Mouse (Mus musculus) heart, adult 2 months (tissue): Measurements from ENCODE around the gene Tmem269. TPM values are rescaled to one million over a fixed set of nuclear protein-coding genes. Genes with fewer than 3 reads are reported as not detected.

Source experiments
- DNase-seq, 2 experiments: peaks; one replicate each; pipeline ENCODE4 v3.0.0; 2021
- H3K27ac ChIP-seq: fragments of 200-600 bp; 2 replicates; pipeline ENCODE4 v1.8.1; 2022
- H3K27me3 ChIP-seq: fragments of 200-500 bp; 2 replicates; pipeline ENCODE4 v1.6.1; 2012; ENCODE audit warnings: mild to moderate bottlenecking, low read length, inconsistent platforms, mixed read lengths; ENCODE audit not compliant: control insufficient read depth, insufficient read depth
- H3K36me3 ChIP-seq: fragments of 200-500 bp; 2 replicates; pipeline ENCODE4 v1.6.1; 2012; ENCODE audit warnings: low read length, inconsistent platforms; ENCODE audit not compliant: control insufficient read depth, insufficient read depth
- H3K4me1 ChIP-seq: fragments of 200-500 bp; 2 replicates; pipeline ENCODE4 v1.6.1; 2011; ENCODE audit warnings: low read length; ENCODE audit not compliant: control insufficient read depth, insufficient read depth
- H3K4me3 ChIP-seq: fragments of 200-600 bp; 2 replicates; pipeline ENCODE4 v1.8.1; 2022
- H3K79me2 ChIP-seq: fragments of 200-500 bp; replicated peaks from 2 replicates; pipeline ENCODE4 v1.6.1; 2012; ENCODE audit warnings: mild to moderate bottlenecking, inconsistent platforms, low read length, moderate library complexity, mixed read lengths; ENCODE audit not compliant: control insufficient read depth, insufficient read depth
- H3K9ac ChIP-seq: fragments of 200-500 bp; 2 replicates; pipeline ENCODE4 v1.6.1; 2012; ENCODE audit warnings: low read depth, mild to moderate bottlenecking, control low read depth, inconsistent platforms, low read length, mixed read lengths
- CTCF ChIP-seq: fragments of 200-600 bp; IDR thresholded peaks from 2 replicates; pipeline ENCODE4 v1.8.1; 2022; ENCODE audit warnings: antibody characterized with exemption, mild to moderate bottlenecking, moderate library complexity
- EP300 ChIP-seq: fragments of 200-500 bp; IDR thresholded peaks from 2 replicates; pipeline ENCODE4 v1.6.1; 2011; ENCODE audit warnings: low read depth, low read length, control low read depth; ENCODE audit not compliant: insufficient read depth
- POLR2A ChIP-seq: fragments of 200-500 bp; IDR thresholded peaks from 2 replicates; pipeline ENCODE4 v1.6.1; 2011; ENCODE audit warnings: mild to moderate bottlenecking, low read depth, low read length, control low read depth; ENCODE audit not compliant: insufficient read depth
- WGBS: fragments of 180-500 bp; shearing (Covaris S2); methylation state at CpG from one replicate; pipeline ENCODE4 v1.1.7; 2018; 5-methylcytosine and 5-hydroxymethylcytosine counted together
- intact Hi-C: fragments of 180-260 bp; cut with DNase I; formaldehyde crosslinking; loops from one replicate; pipeline ENCODE4 v1.15.1; 2025
- polyA plus RNA-seq: library from polyadenylated mRNA; depleted of rRNA; stranded (reverse); fragments of >200 nt; gene quantifications from 2 replicates; pipeline ENCODE4 v1.2.3, GENCODE M21; 2012
- total RNA-seq, 2 experiments: library from RNA; stranded (reverse); gene quantifications; 2 replicates each; pipeline ENCODE4 v1.2.3; 2021

Tmem269 gene
- total and polyA plus RNA-seq, 3 experiments = 0.16 TPM; not detected in 2

DNA sequence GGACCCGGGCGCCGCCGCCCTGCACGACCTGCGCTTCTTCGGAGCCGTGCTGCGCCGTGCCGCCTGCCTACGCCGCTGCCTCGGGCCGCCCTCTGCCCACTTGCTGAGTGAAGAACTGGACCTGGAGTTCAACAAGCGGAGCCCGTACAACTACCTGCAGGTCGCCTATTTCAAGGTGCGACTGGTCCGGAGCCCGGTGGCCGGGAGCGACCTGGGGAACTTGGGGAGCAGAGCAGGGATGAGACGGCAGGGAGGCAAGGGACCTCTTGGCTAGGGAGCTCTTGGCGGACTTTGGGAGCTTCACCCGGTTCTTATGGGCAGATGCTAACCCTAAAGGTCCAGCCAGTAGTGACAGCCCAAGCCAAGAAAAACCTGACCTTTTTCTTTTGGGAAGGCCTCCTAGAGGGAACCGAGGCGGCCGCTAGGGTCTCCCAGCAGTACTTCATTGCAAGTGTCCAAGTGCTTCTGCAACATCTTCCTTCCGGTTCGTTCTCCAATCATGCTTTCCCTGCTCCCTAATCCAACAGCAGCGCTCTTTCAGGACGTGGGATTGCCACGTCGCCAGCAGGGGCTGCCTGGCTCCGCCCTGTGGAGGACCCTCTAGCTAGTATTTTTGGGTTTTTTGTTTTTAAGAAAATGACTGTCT lies 15.4 kb upstream of the Tmem269 start:
- no peak for TF ChIP-seq EP300
- 0 out of 2 replicates have a peak, but pooled peaks have one; percentile 39 for TF ChIP-seq POLR2A
- peak; percentile 43 for TF ChIP-seq CTCF
- intact Hi-C loops = no loop called here
- peak; percentile 53 to 62 for DNase-seq

DNA sequence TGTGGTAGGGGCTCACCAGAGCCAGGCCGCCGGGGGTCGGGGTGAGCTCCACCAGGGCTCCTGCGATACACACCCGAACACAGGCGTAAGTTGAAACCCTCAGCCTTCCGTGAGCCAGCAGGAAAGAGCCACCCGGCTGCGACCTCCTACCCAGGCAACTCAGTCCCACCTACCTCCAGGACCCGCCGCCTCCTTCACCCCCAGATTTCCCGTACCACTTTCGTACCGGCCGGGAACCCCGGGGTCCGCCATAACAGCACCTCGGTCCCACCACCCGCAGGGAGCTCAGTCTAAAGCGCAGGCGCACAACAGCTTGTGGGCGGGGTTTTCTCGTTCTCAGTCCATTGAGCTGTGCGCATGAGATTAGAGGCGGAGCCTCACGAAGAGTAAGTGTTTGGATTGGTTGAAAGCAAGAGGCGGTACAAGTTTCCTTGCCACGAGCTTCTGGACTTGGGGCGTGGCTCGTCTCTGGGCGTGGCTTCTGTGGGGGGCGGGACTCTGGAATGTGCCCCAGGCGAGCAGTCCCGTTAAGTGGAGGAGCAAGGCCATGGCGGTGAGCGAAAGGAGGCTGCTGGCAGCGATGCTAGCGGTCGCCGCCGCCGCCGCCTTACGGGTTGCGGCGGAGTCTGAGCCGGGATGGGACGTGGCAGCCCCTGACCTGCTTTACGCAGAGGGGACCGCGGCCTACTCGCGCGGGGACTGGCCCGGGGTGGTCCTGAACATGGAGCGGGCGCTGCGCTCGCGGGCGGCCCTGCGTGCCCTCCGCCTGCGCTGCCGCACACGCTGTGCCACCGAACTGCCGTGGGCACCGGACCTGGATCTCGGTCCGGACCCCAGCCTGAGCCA lies 14.6 kb upstream of the Tmem269 start, which contains the start of the genes AU022252 and P3h1:
Gene AU022252 (minus strand): TSS at position 303 of the 846 bp plus-strand sequence.
Gene P3h1 (plus strand): TSS at position 506 of the 846 bp plus-strand sequence.
- WGBS = under 1% methylated on average over 65 of the region's 71 CpGs
- Histone ChIP-seq H3K79me2 (peaks cover 1% of the 10 kb centered on the region; the same call in 1 of the 2 replicates), H3K27ac (peak within 1 kb of the TSS; percentile 77), H3K4me3 (peak within 1 kb of the TSS; percentile 98), H3K4me1 (peaks cover 1% of the 10 kb centered on the region; the same call in 1 of the 2 replicates), H3K36me3 (no peaks in the 10 kb centered on the region), H3K9ac (peak within 1 kb of the TSS; percentile 95), H3K27me3 (no peaks in the 10 kb centered on the region)
- TF ChIP-seq POLR2A = peak; percentile 93
- TF ChIP-seq CTCF = no peak
- TF ChIP-seq EP300 = 0 out of 2 replicates have a peak, but pooled peaks have one; percentile 40
- peak; percentile 98 to 99 for DNase-seq
- intact Hi-C loops = no loop called here

More for the DNA sequence above, 15.4 kb upstream of the Tmem269 start:
- 1% methylated on average over 36 of the region's 36 CpGs for WGBS
- H3K9ac ChIP-seq = peak overlapping the region; percentile 95
- H3K27me3 ChIP-seq = no peaks in the 10 kb centered on the region
- peak overlapping the region; percentile 98 for H3K4me3 ChIP-seq
- H3K4me1 ChIP-seq = peaks cover 1% of the 10 kb centered on the region; the same call in 1 of the 2 replicates
- H3K36me3 ChIP-seq = no peaks in the 10 kb centered on the region
- peaks cover 1% of the 10 kb centered on the region; the same call in 1 of the 2 replicates for H3K79me2 ChIP-seq
- peak overlapping the region; percentile 77 for H3K27ac ChIP-seq

DNA sequence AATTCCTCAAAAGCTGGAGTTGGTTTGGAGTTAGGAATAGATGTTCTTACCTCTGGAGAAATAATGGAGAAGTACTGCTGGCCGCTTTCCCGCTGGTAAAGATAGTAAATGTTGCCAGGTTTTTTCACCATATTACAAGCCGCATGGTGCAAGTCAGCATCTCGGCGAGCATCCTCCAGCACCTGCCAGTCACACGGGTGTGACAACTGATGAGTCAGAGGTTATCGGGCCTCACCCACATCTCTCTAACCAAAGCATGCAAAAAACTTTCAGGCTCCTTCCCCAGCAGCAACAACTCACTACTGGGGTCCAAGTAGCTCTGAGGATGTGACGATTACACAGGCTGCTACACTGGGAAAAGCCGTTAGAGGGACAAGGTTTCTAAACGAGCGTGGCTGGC lies 8.7 kb upstream of the Tmem269 start:
- H3K27ac ChIP-seq = no peak overlapping the region
- 91% methylated on average over 11 of the region's 11 CpGs for WGBS
- DNase-seq = no peak
- no peak overlapping the region for H3K4me3 ChIP-seq
- intact Hi-C loops = no loop called here
- H3K79me2 ChIP-seq = no peaks in the 10 kb centered on the region
- no peak overlapping the region for H3K9ac ChIP-seq
- TF ChIP-seq EP300 = no peak
- no peak for TF ChIP-seq CTCF
- TF ChIP-seq POLR2A = no peak
- H3K27me3 ChIP-seq = no peaks in the 10 kb centered on the region
- H3K36me3 ChIP-seq = no peaks in the 10 kb centered on the region
- no peaks in the 10 kb centered on the region for H3K4me1 ChIP-seq

DNA sequence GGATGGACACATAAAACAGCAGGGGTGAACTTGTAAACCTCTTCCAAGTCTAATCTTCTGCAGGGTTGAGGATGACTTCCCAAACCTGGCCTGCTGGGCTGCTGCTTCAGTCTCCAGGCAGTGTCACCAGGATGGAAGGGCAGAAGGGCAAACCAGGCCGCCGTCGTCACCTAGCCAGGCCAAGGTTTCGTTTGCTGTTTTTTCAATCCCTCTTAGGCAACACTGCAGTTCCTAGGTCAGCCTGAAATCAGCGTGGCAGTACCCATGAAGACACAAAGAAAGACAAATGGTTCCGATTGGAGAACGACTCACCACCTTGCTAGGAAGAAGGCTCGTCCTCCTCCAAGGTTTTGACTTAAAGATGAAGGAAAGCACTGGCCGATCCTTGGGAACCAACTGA lies 7.7 kb upstream of the Tmem269 start:
- H3K27ac ChIP-seq = no peak overlapping the region
- no peak for TF ChIP-seq EP300
- TF ChIP-seq CTCF = no peak
- no peak for TF ChIP-seq POLR2A
- H3K36me3 ChIP-seq = no peaks in the 10 kb centered on the region
- no peak overlapping the region for H3K4me3 ChIP-seq
- WGBS = 91% methylated on average over 9 of the region's 9 CpGs
- intact Hi-C loops = no loop called here
- H3K9ac ChIP-seq = no peak overlapping the region
- no peaks in the 10 kb centered on the region for H3K4me1 ChIP-seq
- no peaks in the 10 kb centered on the region for H3K79me2 ChIP-seq
- H3K27me3 ChIP-seq = no peaks in the 10 kb centered on the region
- DNase-seq = no peak

DNA sequence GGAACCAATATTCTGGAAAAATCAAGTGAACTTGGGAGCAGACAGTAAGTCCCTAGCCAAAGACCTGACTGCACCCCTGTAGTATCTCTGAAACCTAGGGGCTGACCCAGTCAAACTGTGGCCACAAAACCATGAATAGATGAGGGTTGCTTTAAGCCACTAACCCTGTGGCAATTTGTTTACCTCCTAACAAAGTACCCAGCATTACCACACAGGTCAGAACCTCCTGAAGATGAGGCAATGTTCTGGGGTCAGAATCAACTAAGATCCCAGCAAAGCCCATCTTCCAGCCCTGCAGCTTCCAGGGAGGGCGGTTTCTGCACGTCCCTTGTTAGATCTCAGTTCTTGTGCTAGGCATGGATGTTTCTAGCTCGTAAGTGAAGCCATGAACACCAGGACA lies 6.5 kb upstream of the Tmem269 start:
- Histone ChIP-seq H3K27me3 (no peaks in the 10 kb centered on the region), H3K79me2 (no peaks in the 10 kb centered on the region), H3K27ac (no peak overlapping the region), H3K36me3 (no peaks in the 10 kb centered on the region), H3K4me1 (no peaks in the 10 kb centered on the region), H3K4me3 (no peak overlapping the region), H3K9ac (no peak overlapping the region)
- TF ChIP-seq EP300 = no peak
- TF ChIP-seq CTCF = no peak
- no peak for TF ChIP-seq POLR2A
- 92% methylated on average over 3 of the region's 3 CpGs for WGBS
- no peak for DNase-seq
- intact Hi-C loops = no loop called here
